Mouse (Mus musculus) v-Abl transformed pro-B cells (cell line): ENCODE results near the gene Olfr549.

ENCODE experiments used
- in situ Hi-C, 2 experiments: fragments of 400-800 bp; cut with MboI; formaldehyde crosslinking; loops; one replicate each; pipeline ENCODE4 v1.15.1; 2025; ENCODE audit not compliant: unreplicated experiment in 2 of 2

The Olfr549 gene

GRCm38 (mm10) chr7:102573174-102573830, 23.6 kb downstream of the Olfr549 start:
- in situ Hi-C loops: no loop called here

- in situ Hi-C loops: no loop called here
These were observed 26.3 kb downstream of the Olfr549 start for GRCm38 (mm10) chr7:102575998-102576397.

GRCm38 (mm10) chr7:102591786-102592185, 42.1 kb downstream of the Olfr549 start, which contains the start of gene Olfr551:
Olfr551 (minus strand) TSS chr7:102591886.
- in situ Hi-C loops: no loop called here

- in situ Hi-C loops: no loop called here
These were observed 47.8 kb downstream of the Olfr549 start, which contains the start of gene Olfr552 for GRCm38 (mm10) chr7:102597378-102598031. Olfr552 (plus strand) TSS chr7:102597770.
